Mouse (Mus musculus): ENCODE results near the gene Pdzd3.

Gene Pdzd3

GRCm38 (mm10) chr9:44213538-44213937 lies 37.7 kb downstream of the Pdzd3 start:
- in situ Hi-C loops (cut with MboI, MseI), result no loop called here

GRCm38 (mm10) chr9:44212406-44212805 lies 38.9 kb downstream of the Pdzd3 start:
- in situ Hi-C loops (cut with MboI, MseI), result no loop called here

DNA sequence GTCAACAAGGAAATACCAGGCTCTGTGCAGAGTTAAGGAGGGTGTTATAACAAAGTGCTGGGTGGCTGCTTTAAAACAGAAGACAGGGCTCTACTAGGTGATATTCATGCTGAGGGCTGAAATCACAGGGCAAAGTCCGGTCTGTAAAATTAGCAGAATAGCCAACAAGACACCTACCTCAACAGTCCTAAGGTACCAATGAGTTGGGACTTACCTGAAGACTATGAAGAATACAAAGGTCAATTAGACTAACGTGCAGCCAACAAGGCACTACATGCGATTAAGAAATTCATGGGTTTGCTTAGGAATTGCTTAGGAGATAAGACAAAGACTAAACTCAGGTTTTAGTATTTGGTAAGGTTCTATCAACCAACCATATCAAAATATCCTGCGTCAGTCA lies 41.9 kb downstream of the Pdzd3 start:
- in situ Hi-C loops (cut with MboI, MseI), result loop anchor here in 1 of 2 experiments (5.0 kb wide), 1 partner anchor 33 kb away; the partner anchor contains the start of gene Ccdc153

DNA sequence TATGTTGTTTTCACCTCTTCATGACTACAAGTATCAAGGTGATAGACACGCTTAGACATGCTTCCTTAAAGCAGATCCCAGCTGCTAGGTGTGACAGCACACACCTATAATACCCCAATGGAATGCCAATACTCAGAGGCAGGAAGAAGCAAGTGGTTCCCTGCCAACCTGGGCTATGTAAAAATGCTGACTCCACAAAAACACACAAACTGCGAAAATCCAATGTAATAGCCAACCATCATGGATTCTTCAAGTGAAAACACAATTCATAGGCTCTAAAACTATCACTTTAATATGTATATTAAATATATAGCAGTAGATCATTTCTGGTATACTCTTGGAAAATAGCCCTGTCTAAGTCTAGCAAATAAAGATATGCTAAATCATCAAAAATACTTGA lies 43.4 kb downstream of the Pdzd3 start:
- in situ Hi-C loops (cut with MboI, MseI), result loop anchor here in 1 of 2 experiments (5.0 kb wide), 1 partner anchor 34 kb away; the partner anchor contains the start of gene Ccdc153

DNA sequence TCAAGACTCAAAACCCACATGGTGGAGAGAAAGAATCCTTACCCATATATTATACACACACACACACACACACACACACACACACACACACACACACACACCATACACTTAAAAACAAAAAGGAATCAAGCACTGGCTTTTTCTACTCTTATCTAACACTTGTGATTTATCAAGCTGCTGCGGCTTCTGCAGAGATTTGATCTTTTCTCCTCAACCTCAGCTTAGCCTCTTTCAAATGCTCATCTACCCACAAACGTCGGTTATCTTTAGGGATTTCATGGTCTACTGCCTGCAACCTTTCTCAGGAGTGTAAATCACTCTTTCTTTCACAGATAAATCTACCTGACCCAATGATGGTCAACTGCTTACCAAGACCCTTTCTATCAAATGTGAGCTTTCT lies 50.8 kb downstream of the Pdzd3 start:
- in situ Hi-C loops (cut with MboI, MseI), result no loop called here

DNA sequence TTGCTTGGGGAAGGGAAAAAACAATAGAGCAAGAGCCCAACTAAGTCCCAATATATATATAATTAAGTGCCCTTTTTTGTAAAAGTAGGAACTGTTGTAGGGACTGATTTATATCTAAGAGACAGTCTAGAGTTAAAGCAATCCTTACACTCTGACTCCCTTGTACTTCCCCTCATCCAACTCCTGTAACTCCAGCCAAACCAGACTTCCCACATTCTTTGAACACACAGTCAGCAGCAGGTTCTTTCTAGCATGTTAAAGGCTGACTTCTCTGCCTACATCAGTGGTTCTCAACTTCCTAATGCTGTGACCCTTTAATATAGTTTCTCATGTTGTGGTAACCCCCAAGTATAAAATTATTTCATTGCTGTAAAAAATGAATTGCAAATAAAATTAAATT lies 51.7 kb downstream of the Pdzd3 start:
- in situ Hi-C loops (cut with MboI, MseI), result no loop called here

- in situ Hi-C loops (cut with MboI, MseI), result no loop called here
Observed at GRCm38 (mm10) chr9:44199166-44199565, 52.1 kb downstream of the Pdzd3 start.
